Mouse (Mus musculus) monocyte, adult 2 months (primary cell): ENCODE data around the gene Igfbp1.
"Not testable (repeated sequence)": the region's sequence is repeated elsewhere in the genome, so short reads cannot be mapped to it uniquely, and the experiment has no call there.

Source experiments
- DNase-seq, 2 experiments: peaks; one replicate each; pipeline ENCODE4 v3.0.0; 2022; ENCODE audit warnings: low spot score in 2 of 2, low read depth in 1 of 2

The Igfbp1 gene

DNA sequence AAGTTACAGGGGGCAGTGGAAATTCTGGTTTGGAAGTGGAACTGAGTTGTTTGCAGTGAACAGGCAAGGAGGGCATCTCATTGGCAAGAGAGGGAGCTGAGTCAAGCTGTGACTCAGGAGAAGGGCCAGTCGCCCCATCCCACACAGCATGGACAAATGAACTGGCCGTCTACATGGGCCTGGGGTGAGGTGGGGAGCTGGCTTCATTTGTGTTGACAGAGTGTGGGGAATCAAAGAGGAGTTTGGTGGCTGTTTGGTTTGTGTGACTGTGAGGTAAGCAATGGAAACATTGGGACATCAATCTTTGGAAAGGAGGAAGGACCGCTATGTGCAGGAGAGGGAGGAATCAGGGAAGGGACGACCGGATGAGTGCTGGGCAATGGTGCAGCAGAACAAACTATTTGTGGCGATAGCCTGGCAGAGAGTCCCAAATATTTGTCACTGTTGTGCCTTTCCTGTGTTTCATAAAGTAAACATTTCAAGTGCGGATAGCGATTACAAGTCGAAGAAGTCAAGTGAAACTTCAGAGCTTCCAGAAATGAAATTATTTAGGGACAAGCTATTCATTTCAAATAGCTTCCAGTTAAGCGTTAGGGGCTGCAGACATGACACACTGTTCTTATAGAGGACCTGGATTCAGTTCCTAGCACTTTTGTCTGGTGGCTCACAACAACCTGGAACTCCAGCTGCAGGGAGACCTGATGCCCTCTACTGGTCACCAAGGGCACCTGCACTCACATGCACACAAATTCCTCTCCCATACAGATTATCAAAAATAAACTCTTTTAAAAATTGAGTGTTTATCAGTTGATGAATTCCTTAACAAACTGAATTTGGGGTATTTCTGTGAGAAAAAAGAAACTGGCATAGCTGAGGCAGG is 2.9 kb upstream of the Igfbp1 start:
- no peak for DNase-seq

DNA sequence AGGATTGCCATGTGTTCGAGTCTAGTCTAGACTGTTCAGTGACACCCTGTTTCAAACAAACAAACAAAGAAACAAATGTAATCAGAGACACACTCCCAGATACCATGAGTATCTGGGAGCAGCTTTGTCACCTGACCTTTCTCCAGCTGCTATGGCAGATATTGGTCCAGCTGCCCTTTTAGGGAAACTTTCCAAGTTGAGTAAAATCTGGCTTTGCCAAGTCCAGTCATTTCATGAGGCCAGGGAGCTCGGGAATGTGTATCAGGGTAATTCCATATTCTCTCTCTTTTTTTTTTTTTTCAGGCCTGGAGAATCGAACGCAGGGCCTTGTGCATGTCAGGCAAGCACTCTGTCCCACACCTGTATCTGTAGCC is 2.3 kb upstream of the Igfbp1 start:
- DNase-seq, result no peak

DNA sequence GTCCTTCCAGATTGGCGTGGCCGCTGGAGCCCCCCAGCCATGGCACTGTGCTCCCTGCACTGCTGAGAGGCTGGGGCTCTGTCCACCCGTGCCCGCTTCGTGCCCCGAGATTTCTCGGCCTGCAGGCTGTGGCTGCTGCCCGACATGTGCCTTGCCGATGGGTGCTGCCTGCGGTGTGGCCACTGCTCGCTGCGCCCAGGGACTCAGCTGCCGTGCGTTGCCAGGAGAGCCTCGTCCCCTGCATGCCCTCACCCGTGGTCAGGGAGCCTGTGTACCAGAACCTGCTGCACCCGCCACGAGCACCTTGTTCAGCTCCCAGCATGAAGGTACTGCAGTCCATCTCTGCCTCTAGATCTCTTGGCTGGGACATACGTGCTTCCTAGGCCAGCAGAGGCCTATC is 424 bp downstream of the Igfbp1 start:
- DNase-seq, result no peak

DNA sequence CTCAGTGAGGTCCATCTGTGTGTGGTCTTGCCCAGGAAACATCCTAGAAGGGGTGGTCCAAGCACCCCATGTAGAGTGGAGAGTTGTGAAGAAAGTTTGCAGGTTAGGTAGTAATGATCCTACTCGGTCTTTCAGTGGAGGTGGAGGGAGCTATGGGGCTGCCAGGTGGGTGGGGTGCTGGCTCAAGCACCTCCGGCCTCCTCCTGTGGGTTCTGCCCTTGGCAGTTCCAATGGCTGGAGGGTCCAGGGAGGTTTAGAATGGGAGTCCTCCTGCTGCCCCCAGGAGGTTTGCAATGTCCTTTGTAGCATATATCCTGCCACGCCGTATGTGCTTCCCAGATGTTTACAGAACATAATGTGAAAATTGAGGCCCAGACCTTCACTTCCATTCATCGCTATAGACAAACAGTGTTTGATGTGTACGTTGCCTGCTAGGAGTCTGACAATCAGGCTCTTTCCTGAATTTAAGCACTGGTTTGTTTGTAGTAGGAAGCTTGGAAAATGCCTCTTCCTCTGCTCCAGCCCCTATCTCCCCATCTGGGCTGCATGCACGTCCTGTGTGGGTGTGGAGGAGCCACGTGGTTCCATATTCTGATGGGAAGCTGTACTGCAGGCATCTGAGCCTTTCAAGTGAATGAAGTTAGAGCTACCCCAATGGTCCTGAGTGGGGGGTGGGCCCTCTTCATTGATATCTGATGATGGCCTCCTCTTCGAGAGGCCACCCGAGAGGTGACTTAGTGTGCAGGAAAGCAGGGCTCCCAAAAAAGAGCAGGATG is 1.1 kb downstream of the Igfbp1 start:
- no peak for DNase-seq

DNA sequence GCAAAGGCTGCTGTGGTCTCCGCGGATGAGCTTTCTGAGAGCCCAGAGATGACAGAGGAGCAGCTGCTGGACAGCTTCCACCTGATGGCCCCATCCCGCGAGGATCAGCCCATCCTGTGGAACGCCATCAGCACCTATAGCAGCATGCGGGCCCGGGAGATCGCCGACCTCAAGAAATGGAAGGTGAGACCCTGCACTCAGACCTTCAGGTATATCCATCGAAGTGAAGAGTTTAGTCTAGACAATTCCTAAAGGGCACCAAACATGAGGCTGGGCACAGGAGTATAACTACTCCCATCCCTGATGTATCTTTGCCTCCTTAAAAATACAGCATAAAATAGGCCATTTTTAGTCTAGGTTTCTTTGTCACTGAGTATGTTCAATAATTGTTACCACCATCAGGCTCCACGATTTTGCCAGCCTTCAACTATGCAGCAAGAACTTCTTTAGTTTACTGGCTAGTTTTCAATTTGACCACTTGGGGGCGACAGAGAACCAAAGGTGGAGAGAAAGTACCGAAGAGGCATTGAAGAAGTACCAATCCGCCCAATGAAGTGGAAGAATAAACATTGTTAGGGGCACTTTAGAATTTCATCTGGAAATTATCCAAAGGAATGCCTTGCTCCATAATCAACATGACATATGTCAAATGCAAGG is 2.3 kb downstream of the Igfbp1 start:
- no peak for DNase-seq

DNA sequence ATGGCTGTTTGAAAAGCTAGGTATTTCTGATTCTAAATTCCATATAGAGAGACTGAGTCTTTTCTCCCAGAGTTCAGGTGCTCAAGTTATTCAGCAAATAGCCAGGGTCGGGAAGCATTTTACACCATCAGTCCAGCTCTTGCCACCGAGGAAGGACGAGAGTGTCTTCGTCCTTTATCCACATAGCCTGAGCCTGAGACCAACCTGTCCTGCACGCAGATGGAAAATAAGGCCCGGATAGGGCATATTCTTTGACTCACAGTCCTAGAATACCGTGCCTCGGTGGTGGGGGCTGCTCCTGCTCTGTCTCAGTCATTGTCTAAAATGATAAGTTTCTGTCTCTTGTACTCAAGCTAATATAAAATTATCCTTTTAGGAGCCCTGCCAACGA is 2.8 kb downstream of the Igfbp1 start:
- DNase-seq, result no peak

DNA sequence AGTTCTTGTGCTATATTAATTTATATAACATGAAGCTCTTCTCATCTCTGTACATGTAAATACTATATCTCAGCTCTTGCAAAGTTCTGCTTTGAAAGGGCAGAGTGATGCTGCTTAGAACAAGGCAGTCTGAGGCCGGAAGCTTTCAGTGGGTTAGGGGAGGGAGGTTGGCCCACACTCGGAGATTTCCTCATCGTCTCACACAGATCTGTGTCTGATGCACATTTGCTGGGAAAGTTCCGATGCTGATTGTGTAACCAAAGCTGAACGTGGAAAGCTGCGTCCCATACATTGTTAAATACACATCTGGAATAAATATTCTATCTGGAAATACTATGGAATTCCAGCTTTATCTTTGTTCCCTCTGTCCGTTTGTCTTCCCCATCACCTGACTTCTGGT is 4.6 kb downstream of the Igfbp1 start:
- no peak for DNase-seq

DNA sequence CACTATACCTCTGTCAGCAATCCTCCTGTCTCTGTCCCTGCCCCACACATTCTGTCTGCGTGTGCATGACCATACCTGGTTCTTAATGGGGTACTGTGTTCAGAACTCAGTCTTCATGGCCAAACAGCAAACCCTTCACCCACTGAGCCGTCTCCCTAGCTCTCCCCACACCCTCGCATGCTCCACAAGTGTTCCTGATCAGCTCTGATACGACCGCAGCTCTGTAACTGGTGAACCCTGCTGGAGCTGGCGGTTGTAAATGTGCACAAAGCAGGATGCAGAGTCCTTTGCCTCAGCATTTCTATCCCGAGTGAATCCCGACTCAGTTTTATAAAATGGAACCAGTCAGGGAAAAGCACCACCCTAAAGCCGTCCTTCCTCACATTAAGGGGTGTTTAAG is 6.3 kb downstream of the Igfbp1 start:
- DNase-seq, result no peak

DNA sequence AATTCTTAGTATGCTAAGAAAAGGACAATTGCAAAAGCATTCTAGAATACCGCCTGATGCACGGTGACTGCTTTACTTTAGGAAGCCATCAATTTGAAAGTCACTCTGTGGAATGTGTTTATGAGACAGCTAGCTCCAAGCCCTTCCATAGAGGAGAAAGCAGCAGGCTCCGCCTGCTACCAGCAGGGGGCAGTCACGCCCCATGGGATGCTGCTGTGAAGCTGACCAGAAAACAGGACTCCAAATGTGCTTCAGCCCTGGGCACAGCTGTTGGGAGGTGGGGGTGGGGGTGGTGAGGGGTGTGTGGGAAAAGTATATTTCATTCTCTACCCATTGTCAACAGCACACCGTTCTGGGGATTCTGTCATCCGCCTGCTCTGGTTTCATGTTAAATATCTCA is 12.8 kb downstream of the Igfbp1 start:
- DNase-seq, result no peak

DNA sequence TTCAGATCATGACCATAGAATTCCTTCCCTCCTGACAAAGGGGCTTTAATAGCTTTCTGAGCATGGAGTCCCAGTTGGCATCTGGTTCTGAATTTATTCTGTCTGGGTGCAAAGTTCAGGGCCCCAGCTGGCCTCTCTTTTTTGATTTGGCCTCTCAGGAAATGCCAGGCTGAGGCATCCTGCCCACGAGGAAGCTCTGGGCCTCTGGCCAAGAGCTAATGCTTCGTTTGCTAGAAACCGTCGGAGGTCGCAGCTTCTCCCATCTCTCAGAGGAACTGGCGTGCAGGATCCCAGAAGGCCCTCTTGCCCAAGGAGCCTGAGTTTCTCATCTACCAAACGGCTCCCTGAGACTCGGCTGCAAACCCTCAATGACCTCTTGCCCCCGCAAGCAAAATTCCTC is 13.6 kb downstream of the Igfbp1 start:
- no peak for DNase-seq

DNA sequence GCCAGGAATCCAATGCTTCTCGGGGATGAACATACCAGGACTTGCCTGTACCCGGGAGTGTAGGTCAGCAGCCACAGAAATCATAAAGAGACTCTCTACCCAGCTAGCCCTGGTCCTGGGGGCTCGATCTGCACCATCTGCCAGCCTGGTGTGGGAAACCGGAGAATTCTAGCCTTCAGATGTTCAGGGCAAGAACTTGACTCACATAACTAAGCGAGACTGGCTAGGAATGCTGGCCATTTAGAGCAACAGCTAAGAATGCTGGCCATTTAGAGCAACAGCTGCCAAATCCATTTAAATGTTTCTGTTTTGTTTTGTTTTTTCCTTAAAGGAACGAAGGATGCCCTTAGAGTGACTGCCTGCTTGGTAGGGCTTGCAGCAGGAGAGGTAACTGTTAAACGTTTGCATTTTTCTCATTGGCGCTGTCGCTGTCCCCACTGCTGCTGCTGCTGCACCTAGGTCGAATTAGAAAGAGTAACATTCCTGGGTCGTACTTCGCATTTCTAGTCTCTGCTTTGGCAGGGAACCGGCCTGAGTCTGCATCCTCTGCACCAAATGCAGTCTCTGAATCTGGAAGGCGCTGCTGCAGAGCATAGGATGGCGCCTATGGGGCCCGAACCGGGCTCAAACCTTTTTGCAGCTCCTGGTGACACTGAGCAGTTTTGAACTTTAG is 14.7 kb downstream of the Igfbp1 start:
- no peak for DNase-seq

DNA sequence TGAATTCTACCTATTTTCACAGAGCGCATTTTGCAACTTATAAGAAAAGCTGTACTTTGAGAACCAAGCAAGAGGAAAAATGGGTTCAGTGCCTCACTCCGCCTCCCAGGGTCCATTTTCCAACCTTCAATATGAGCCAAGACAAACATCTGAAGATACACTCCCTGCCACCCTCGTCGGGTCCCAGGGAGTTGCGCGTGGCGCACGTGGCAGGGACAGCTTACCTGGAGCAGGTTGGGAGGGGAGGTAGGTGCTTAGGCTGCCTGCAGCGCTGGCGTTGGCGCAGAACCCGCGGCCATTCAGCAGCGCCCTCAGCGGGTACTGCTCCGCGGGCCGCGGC is 15.5 kb downstream of the Igfbp1 start:
- DNase-seq, result no peak

DNA sequence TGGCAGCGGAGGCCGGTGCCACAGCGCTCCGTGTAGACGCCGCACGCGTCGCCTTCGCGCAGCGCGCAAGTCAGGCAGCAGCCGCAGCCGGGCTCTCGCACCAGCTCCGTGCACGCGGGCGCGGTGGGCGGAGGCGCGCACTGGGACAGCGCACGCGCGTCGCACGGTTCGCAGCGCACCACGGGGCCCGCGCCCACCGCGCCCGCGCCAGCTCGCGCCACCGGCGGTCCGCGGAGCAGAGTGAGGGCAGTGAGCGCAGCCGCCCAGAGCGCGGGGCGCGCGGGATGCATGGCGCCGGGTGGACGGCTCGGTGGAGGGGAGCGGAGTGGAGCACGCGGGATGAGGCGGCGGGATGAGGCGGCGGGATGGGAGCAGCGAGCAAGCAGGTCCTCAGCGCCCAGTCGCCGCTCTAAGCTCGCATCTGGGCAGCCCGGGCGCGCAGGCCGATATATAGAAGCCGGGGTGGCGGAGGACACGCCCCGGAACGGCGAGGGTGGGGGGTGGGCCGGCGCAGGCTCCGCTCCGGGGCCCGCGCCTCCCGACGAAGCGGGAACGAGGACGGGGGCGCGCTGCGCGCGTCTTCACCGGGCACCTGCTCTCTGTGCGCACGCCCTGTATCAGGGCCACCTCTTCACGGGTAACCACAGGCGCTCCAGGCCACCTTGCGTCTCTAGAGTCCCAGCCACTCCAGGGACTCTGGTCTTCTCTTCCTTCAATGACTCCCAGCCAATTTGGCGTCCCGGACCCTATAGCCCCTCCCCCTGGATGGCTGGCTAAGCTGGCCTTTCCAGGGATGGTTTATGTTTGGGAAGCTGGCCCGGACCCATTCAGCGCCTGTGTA is 16.1 kb downstream of the Igfbp1 start, which contains the start of gene Igfbp3:
Gene Igfbp3, minus strand, starts transcription at position 423 of the 841 bp plus-strand sequence.
- no peak for DNase-seq

DNA sequence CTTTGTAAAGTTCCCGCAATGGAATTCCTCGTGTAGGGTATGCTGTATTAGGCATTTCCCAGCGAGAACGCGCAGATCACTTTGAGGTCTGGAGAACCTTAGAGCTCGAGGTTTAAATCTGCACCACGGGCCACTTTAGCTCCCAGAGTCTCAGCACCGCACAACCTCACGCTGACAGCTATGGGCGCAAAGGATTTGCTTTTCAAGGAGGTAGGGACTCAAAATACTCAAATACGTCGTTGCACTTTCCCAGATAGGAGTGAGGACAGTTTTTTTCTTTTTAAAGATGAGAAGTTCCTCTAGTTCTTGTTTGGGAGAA is 16.7 kb downstream of the Igfbp1 start:
- no peak for DNase-seq

DNA sequence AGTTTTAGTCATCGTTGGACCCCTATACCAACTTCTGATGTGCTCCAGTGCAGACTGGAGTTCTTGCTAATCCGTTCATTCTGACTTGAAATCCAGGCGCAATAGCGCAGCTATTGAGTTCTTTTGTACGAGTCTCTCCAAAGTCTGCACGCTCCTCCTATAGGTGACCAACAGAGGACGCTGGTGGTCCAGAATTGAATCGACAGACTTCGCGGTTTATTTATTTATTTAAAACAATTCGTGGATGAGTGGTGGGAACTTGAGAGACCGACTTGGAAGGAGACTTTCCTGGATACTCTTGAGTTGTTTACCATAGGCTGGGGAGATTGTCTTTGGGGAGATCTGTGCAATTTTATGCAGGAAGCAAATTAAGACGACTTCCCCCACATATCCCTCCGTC is 17.2 kb downstream of the Igfbp1 start:
- no peak for DNase-seq

DNA sequence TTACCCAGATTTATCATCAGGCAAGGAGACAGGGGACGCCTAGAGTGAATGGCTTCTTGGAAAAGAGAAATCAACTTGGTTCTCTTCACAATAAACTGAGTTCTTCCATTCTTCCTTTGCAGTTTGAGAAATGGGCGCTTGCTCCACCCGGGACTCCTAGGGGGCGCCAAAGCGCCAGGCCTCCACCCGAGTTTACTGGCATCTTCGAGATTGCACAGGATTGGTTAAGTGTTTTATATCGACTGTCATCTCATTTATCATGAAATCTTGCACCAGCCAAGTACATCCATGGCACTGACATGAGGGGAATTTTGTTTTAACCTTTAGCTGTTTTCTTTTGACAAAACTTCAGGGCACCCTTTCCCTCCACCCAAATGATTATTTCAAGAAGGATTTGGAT is 18.1 kb downstream of the Igfbp1 start:
- DNase-seq, result no peak

DNA sequence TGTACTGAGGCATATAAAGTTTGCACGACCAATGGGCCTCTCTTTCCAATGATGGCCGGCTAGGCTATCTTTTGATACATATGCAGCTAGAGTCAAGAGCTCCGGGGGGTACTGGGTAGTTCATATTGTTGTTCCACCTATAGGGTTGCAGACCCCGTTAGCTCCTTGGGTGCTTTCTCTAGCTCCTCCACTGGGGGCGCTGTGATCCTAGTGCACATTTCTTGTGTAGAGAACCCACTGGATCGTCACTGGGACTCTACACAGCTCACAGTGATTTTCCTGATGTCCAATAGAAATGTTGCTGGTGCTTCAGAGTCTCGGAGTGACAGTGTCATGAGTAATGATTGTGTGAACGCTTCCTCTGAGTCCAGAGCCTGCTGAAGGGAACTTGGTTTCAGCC is 24.2 kb downstream of the Igfbp1 start:
- not testable (repeated sequence) for DNase-seq

DNA sequence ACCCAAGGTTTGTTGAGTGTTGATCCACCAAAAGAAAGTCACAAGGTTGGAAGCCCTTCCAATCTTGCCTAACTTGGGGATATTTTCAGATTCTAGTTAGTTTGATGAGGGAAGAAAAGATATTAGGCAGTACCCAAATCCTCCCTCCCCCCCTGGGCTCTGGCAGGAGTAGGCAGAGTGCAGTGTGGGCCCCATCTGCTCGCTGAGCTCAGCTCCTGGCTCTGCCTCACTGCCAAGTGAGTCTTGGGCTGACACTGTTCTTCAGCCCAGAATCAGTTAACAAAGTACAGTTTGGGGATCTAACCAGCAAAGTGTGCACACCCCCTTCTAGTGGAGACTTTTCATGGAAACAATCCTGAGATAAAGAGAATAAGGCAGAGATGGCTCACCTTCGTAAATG is 28.6 kb downstream of the Igfbp1 start:
- no peak for DNase-seq

DNA sequence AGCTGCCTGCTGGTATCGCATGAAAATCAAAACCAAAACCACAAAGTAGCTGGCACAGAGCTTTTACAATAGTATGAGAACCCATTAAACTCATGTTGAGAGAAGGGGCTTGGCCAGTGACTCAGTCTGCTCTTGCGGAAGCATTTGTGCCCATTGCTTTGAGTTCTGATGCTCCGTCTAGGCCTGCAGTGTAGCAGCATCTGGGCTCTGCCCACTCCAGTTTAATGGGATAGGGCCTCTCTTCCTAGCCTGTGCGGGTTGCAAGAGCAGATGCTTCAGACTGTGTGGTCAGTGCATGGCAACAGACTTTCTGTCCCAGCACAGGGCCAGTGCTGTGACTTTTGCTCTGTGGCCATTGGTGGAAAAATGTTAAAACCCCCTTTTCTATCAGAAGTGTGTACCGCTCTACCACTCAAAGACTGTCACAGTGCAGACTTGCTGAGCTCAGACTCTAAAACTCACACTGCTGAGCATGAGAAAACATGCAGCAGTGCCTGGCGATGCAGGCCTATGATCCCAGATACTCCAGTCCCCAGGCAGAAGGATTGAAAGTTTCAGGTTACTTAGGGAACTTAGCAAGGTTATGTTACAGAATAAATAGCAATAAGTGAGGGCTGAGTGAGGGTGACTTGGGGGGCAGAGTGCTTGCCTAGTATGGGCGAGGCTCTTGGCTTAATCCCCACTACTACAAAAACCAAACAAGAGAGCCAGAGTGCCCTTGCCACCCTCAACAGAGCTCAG is 29.4 kb downstream of the Igfbp1 start:
- no peak for DNase-seq

DNA sequence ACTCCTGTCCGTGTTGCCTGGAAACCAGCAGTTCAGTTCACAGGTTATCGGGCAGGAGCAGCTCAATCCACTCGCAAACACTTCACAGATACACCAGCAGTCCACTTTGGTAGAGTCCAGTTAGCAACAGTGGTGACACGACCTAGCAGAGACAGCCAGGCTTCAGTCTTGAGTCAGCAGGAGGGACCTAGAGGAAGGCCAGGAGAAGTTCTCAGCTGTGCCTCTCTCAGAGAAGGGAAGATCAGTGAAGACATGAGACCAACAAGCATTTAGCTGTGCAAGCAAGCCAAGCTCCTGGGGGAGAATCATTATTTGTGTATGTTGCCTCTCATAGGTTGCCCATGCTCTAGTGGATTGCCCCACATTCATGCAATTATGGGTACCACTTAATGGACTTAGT is 30.5 kb downstream of the Igfbp1 start:
- DNase-seq, result no peak
